ENCODE assay signal across 8 mouse cellular contexts in genomic region chr15:81480977-81481379, GRCm38 (mm10). TPM values are rescaled to one million over a fixed set of nuclear protein-coding genes. Genes with fewer than 3 reads are reported as not detected.
DNase-seq lines count a peak whose midpoint lies in the region; ATAC-seq and TF ChIP-seq lines count a peak whose summit lies in the region.

No protein-coding gene starts in this region.

- H3K79me2 ChIP-seq in myocyte (ENCODE audit: control insufficient read depth, insufficient read depth), result no peaks in the 10 kb centered on the region

- no peaks in the 10 kb centered on the region for H3K27me3 ChIP-seq in forebrain, embryonic 11.5 days (ENCODE audit: control insufficient read depth, insufficient read depth, low read length)
- H3K27me3 ChIP-seq in hindbrain, postnatal 0 days (ENCODE audit: insufficient read depth, low read length), result no peaks in the 10 kb centered on the region
- H3K27me3 ChIP-seq in liver, embryonic 12.5 days (replicated peaks), result no peaks in the 10 kb centered on the region
- H3K27me3 ChIP-seq in myocyte (ENCODE audit: control insufficient read depth, insufficient read depth, insufficient read length), result no peaks in the 10 kb centered on the region

- ATAC-seq in forebrain, embryonic 11.5 days (replicated peaks; ENCODE audit: low FRiP score), result no peak
- no peak for ATAC-seq in hindbrain, postnatal 0 days
- peak; percentile 80 for ATAC-seq in liver, embryonic 12.5 days

- TF ChIP-seq POLR2A in myocyte (IDR thresholded peaks at IDR 0.05; ENCODE audit: insufficient read length, low read depth), result no peak

- TF ChIP-seq CTCF in hindbrain, postnatal 0 days (IDR thresholded peaks at IDR 0.05; ENCODE audit: low read depth), result no peak

- peak; percentile 37 to 52 for DNase-seq in heart, adult 18-20 months
- DNase-seq in heart, adult 8-10 months (ENCODE audit: low spot score), result no peak
- peak; percentile 62 for DNase-seq in c-Kit-positive CD71-positive TER-119-negative erythroid progenitor cells, embryonic 14.5 days (ENCODE audit: low read depth)
- no peak for DNase-seq in forebrain, embryonic 11.5 days (ENCODE audit: low spot score)
- DNase-seq in hindbrain, postnatal 0 days (ENCODE audit: low spot score), result peak; percentile 40
- peak; percentile 14 to 33 for DNase-seq in thymus, postnatal 10 days (ENCODE audit: low spot score in 2 of 2)

- H3K4me2 ChIP-seq in forebrain, embryonic 11.5 days (ENCODE audit: low read depth, low read length, severe bottlenecking), result peak overlapping the region; percentile 44; the same call in 1 of the 2 replicates
- H3K4me2 ChIP-seq in hindbrain, postnatal 0 days (ENCODE audit: low read depth, low read length), result peak overlapping the region; percentile 51
- H3K4me2 ChIP-seq in liver, embryonic 12.5 days, result peak overlapping the region; percentile 70
- peak overlapping the region; percentile 28 for H3K4me2 ChIP-seq in myocyte (ENCODE audit: low read depth)

- no peak overlapping the region for H3K27ac ChIP-seq in forebrain, embryonic 11.5 days (ENCODE audit: low read depth, low read length)
- no peak overlapping the region for H3K27ac ChIP-seq in hindbrain, postnatal 0 days
- H3K27ac ChIP-seq in liver, embryonic 12.5 days, result no peak overlapping the region

- H3K4me3 ChIP-seq in forebrain, embryonic 11.5 days (ENCODE audit: low read depth, low read length), result 0 out of 2 replicates have a peak overlapping the region, but pooled peaks have one; percentile 7
- peak overlapping the region; percentile 21 for H3K4me3 ChIP-seq in hindbrain, postnatal 0 days (ENCODE audit: low read length)
- peak overlapping the region; percentile 49 for H3K4me3 ChIP-seq in liver, embryonic 12.5 days
- no peak overlapping the region for H3K4me3 ChIP-seq in myocyte

- 0 out of 2 replicates have a peak overlapping the region, but pooled peaks have one; percentile 20 for H3K9ac ChIP-seq in forebrain, embryonic 11.5 days (ENCODE audit: low read length)
- no peak overlapping the region for H3K9ac ChIP-seq in hindbrain, postnatal 0 days (replicated peaks; ENCODE audit: low read length)
- H3K9ac ChIP-seq in liver, embryonic 12.5 days, result peak overlapping the region; percentile 64

- 0 out of 2 replicates have a peak, but pooled peaks cover 3% of the 10 kb centered on the region for H3K4me1 ChIP-seq in forebrain, embryonic 11.5 days (replicated peaks; ENCODE audit: control insufficient read depth, insufficient read depth, low read length)
- no peaks in the 10 kb centered on the region for H3K4me1 ChIP-seq in hindbrain, postnatal 0 days (ENCODE audit: insufficient read depth, low read length)
- H3K4me1 ChIP-seq in liver, embryonic 12.5 days, result peaks cover 35% of the 10 kb centered on the region

- 15% methylated on average over 13 of the region's 13 CpGs for WGBS in forebrain, embryonic 11.5 days
- WGBS in hindbrain, postnatal 0 days, result 16% methylated on average over 13 of the region's 13 CpGs
- 12% methylated on average over 13 of the region's 13 CpGs for WGBS in liver, embryonic 12.5 days (ENCODE audit: insufficient replicate concordance)

- no peaks in the 10 kb centered on the region for H3K9me3 ChIP-seq in forebrain, embryonic 11.5 days (ENCODE audit: control insufficient read depth, low read length)
- no peaks in the 10 kb centered on the region for H3K9me3 ChIP-seq in hindbrain, postnatal 0 days (ENCODE audit: low read length)
- no peaks in the 10 kb centered on the region for H3K9me3 ChIP-seq in liver, embryonic 12.5 days (replicated peaks)

- H3ac ChIP-seq in myocyte (ENCODE audit: control insufficient read depth, insufficient read length), result no peak overlapping the region

- H3K36me3 ChIP-seq in forebrain, embryonic 11.5 days (ENCODE audit: control insufficient read depth, insufficient read depth, low read length), result no peaks in the 10 kb centered on the region
- no peaks in the 10 kb centered on the region for H3K36me3 ChIP-seq in hindbrain, postnatal 0 days (ENCODE audit: insufficient read depth, low read length)
- peaks cover 6% of the 10 kb centered on the region; the same call in 1 of the 2 replicates for H3K36me3 ChIP-seq in liver, embryonic 12.5 days
- H3K36me3 ChIP-seq in myocyte (ENCODE audit: control insufficient read depth, insufficient read depth), result no peaks in the 10 kb centered on the region

TF ChIP-seq in myocyte, 11 proteins besides CTCF, POLR2A, EP300 and RAD21:
- TF ChIP-seq TCF12 (IDR thresholded peaks at IDR 0.05; ENCODE audit: insufficient read depth, poor library complexity, severe bottlenecking) (no peak), MYOD1 (IDR thresholded peaks at IDR 0.05; ENCODE audit: control insufficient read depth in 1 of 3, insufficient read length in 2 of 3, low read depth in 2 of 3) (no peak), USF1 (IDR thresholded peaks at IDR 0.05; ENCODE audit: low read depth) (peak; percentile 48), TCF3 (IDR thresholded peaks at IDR 0.05; ENCODE audit: insufficient read length, low read depth) (no peak)

RNA-seq across cellular contexts. Expression of gene Rbx1, which starts 14.9 kb away (rescaled TPM):
- 100 to 1,000 TPM; 113 to 130 TPM for total RNA-seq in heart, adult 18-20 months (2021)
- total RNA-seq in heart, adult 8-10 months (2022), result 100 to 1,000 TPM; 105 to 114 (median 113) TPM
- 510 and 536 TPM in 2 replicates for polyA plus RNA-seq in forebrain, embryonic 11.5 days (2014; fragmentation: Nextera tagmentation; extraction: Ambion mirVana)
- 122 and 127 TPM in 2 replicates for total RNA-seq in hindbrain, postnatal 0 days (2014; rRNA removed)
- 446 and 451 TPM in 2 replicates for polyA plus RNA-seq in hindbrain, postnatal 0 days (2015; fragmentation: Nextera tagmentation; extraction: Ambion mirVana)
- polyA plus RNA-seq in liver, embryonic 12.5 days (2016; fragmentation: Nextera tagmentation; extraction: Ambion mirVana), result 334 and 384 TPM in 2 replicates
- 326 TPM for polyA plus RNA-seq in myocyte (2012; fragmentation: generic; extraction: Trizol)

Comparison
In these comparisons a context has a peak if more than half of its experiments do, and no peak if none do; other contexts are left out.
1. DNase-seq: peak in heart, adult 18-20 months (2 of 2), c-Kit-positive CD71-positive TER-119-negative erythroid progenitor cells, embryonic 14.5 days (single experiment), hindbrain, postnatal 0 days (single experiment) and thymus, postnatal 10 days (2 of 2); none in heart, adult 8-10 months (single experiment) and forebrain, embryonic 11.5 days (single experiment).
2. Peak in every context shown above with its lines, with median percentiles within 50 percentile points of each other: H3K4me2 ChIP-seq.